Mouse (Mus musculus): ENCODE data around the gene Sumo3.
A peak's percentile ranks its signal among the peaks of the same experiment; 100 is the strongest.

The Sumo3 gene

DNA sequence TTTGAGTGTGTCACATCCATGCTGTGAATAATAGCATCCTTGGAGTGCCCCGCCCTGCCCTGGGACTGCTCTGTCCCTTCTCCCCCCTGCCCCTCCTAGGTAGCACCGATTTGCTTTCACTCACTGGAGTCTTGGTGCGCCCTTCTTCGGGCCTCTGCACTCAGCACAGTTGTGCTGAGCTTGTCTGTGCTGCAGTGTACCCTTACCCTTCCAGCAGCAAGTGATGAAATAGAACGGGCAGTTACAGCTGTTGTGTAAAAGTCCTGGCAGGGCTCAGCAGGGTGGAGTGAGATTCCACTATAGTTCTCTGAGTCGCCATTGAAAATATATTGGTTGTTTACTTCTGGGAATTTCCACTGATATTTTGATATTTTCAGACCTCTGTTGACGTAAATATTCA is 20.1 kb downstream of the Sumo3 start:
- DNase-seq (ENCODE audit: low spot score) = no peak

DNA sequence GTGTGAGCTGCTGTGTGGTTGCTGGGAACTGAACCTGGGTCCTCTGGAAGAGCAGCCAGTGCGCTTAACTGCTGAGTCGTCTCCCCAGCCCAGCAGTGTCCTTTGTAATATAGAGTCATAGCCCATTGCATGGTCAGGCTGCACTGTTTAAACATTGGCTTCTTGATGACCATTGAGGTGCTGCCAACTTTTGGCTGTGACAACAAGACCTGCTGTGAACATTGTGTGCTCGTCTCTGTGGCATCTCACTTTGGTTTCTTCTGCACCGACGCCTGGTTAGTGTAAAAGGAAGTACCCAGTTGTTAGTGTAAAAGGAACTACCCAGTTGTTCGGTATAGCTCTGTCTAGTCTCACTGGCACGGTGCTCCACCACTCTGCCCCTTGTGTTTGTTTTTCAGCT is 20.7 kb downstream of the Sumo3 start:
- DNase-seq (ENCODE audit: low spot score) = no peak

GRCm38 (mm10) chr10:77627497-77627896 is 21.6 kb downstream of the Sumo3 start:
- peak; percentile 73 for DNase-seq (ENCODE audit: low spot score)

DNA sequence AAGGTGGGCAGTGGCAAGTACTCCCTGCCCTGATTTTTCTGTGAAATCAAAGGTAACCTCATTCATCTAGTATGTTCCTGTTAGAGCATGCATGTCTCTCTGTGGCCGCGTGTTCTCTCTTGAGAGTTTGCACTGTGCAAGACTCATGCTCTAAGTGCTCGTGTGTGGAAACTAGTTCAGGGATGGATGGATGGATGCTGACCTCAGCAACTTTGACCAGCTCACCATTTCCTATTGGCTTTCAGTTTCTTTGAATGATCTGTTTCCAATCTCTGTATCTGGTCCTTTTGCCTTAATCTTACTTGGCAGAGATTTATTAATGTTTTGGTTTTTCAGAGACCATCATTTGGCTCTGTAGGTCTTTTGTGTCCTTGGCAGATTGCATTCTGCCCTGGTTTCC is 23.3 kb downstream of the Sumo3 start:
- no peak for DNase-seq (ENCODE audit: low spot score)

DNA sequence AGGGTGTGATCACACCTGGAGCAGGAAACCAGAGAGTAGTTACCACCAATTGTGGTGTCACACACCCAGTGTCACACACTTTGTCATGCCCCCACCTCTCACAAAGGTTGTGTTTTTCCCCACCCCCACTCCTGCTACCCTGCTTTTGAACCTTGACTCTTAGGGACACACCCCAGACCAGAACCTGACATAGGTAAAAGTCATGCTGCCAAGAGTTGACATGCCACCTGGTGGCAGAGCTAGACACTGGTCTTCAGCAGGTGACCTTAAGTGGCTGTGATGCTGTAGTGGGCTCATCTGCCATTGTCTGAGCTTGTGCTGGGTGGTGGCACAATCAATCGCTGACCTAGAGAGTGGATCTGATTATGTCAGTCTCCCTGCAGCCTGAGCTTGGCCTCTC is 24.1 kb downstream of the Sumo3 start:
- DNase-seq (ENCODE audit: low spot score) = no peak

- no peak for DNase-seq (ENCODE audit: low spot score)
These were observed 28.1 kb downstream of the Sumo3 start for GRCm38 (mm10) chr10:77634016-77634415.

DNA sequence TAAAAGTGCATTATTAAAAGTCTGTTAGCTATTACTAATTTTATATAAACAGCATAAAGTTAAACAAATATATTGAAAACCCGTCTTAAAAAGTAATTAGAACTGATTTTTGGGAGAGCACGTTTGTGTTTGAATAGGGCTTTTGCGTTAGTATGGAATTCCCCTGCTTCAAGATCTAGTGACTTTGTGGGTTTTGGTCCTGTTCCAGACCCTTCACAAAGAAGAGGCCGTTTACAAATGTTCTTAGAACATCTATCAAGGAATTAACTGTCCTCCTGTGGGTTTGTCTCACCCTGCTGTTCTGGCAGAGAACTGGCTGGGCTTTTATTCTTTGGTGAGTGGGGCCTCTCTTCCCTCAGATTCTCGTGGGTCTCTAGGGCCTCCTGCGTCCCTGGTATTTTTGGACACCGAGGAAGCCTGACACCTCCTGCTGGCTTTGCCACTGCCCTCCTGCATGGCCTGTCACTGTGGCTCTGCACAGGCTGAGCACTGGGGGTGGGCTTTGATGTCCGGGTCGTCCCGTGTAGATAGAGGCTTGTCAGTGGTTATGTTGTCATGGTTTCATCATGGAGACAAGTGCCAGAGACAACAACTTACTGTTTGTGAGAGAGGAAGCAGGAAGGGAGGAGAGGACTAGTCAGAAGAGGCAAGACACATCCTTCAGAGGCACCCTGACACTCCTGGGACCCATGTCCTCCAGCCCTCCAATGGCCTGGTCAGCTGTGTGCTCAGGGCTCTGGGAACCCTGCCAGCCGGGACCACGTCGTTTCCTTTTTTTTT is 28.7 kb downstream of the Sumo3 start:
- no peak for DNase-seq (ENCODE audit: low spot score)

- no peak for DNase-seq (ENCODE audit: low spot score)
These were observed 30.5 kb downstream of the Sumo3 start for GRCm38 (mm10) chr10:77636234-77636922.

DNA sequence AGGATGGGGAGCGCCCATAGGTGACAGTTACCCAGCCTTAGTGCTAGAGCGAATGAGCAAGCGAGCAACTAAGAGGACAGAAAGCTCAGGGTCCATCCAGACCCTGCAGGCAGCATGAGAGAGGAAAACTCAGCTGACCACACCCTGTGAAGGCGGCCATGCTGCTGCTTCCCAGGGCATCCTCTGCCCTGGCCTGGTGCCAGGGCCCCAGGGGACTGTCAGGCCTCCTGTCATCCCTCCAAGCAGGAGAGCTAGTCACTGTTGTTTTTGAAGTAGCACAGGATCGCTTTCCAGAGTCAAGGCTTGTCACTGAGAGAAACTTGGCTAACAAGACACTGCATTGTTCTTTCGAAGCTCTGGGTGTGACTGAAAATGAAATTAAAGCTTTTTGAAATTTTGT is 33.1 kb downstream of the Sumo3 start:
- no peak for DNase-seq (ENCODE audit: low spot score)

GRCm38 (mm10) chr10:77643160-77643559 is 37.3 kb downstream of the Sumo3 start:
- no peak for DNase-seq (ENCODE audit: low spot score)

DNA sequence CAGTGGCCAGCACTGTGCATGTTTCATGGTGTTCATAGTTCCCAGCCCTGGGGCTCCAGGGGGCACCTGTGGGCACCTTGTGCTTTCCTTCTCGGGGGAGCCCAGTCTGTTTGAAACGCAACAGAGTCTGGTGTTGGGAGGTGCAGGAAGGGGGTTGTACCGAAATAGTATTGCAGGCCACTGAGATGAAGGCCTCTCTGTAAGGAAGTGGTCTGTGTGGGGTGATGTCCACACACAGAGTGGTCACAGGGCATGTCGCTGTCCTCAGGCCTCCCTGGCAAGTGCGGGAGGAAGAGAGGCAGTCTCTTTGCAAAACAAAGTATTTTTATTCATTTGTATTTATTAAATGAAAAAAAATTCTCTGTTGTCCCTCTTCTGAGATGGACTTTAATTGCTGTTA is 39.7 kb downstream of the Sumo3 start:
- no peak for DNase-seq (ENCODE audit: low spot score)

DNA sequence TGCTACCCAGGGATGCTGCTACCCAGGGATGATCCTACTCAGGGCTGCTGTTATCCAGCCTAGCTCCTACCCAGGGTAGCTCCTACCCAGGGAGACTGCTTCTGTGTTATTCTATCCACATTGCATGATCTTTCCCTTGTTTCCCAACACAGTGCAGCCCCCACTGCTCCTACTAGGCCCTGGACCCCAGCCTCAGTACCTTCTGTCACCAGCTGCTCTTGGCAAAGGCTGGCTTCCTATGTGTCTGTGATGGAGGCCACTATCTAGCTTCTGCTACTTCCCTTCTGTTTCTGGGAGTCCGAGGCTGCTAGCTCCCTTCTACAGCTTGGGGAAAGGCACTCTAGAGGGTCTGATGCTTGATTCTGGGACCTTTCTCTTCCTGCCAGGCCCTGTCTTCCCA is 41.6 kb downstream of the Sumo3 start:
- no peak for DNase-seq (ENCODE audit: low spot score)

DNA sequence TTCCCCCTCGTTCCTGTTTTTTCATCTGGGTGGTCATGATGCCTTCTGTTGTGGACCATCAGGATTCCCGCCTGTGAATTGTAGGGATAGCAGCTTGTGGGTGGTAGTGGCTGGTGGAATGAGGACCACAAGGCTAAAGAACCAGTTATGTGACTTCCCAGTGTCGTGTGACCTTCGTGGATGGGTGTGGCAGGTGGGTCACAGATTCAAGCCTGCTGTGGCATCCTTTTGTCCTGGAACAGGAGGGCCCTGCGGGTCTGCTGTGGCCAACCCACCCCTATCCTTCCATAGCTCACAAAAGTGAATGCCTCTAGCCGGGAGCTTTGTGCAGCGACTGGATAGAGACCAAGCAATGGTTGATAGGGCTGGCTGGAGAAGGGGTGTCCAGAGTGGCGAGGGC is 42.0 kb downstream of the Sumo3 start:
- no peak for DNase-seq (ENCODE audit: low spot score)

DNA sequence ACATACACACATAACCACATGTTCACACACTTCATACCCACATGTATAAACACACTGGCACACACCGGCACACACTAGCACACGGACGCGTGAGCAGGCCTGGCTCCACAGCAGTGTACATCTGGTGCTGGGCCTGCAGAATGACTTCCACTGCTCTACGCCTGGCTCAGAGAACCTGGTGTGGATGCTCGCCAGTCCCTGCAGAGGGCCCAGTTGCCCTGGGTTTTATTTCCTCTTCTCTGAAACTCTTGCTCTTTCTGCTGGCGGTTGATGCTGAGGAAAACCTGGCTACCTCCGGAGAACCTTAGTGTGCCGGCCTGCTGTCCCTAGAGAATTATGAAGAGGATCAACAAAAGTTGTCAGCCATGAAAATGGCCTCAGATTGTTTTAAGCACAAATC is 46.1 kb downstream of the Sumo3 start:
- no peak for DNase-seq (ENCODE audit: low spot score)

DNA sequence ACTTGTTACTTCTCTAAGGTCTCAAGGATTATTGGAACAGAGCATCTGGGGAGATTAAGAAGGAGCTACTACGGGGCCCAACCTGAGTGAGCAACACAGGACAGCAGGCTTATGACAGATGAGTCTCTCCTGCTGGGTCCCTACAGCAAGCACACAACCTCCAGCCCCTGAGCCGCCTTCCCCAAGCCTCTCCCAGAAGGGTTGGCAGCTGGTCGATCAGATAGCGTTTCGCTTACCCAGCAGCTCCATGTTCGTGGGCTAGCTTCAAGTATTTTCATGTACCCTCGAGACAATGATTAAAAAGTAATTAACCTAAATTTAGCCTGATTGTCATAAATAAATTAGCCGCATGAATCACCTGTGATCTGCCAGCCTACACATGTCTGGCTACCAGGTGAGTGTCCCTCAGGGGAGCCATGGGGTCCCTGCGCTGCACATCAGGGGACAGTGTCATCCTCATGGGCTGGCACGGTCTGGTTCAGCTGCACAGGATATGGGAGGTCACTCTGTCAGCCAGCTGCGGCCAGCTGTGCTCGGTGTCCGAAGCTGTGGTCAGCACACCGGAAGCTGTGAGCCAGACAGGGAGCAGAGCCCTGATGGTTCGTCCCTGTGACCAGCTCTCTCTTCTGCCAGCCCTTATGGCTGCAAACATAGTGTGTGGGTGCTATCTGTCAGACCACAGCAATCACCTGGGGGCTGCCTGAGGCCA is 52.5 kb downstream of the Sumo3 start:
- no peak for DNase-seq (ENCODE audit: low spot score)

- no peak for DNase-seq (ENCODE audit: low spot score)
These were observed 58.2 kb downstream of the Sumo3 start for GRCm38 (mm10) chr10:77663949-77664665.

GRCm38 (mm10) chr10:77666342-77666741 is 60.4 kb downstream of the Sumo3 start:
- DNase-seq (ENCODE audit: low spot score) = no peak

- no peak for DNase-seq (ENCODE audit: low spot score)
These were observed 61.5 kb downstream of the Sumo3 start for GRCm38 (mm10) chr10:77667402-77667801.

Data from layer of hippocampus, adult 9-10 months (tissue).